Mouse (Mus musculus): ENCODE measurements at regions not wholly inside any gene's neighbourhood (a gene's known extent, or its start where the extent isn't known, plus 50 kb on each side); places are given as distances from the start of the nearest gene placed in this dataset.

DNA sequence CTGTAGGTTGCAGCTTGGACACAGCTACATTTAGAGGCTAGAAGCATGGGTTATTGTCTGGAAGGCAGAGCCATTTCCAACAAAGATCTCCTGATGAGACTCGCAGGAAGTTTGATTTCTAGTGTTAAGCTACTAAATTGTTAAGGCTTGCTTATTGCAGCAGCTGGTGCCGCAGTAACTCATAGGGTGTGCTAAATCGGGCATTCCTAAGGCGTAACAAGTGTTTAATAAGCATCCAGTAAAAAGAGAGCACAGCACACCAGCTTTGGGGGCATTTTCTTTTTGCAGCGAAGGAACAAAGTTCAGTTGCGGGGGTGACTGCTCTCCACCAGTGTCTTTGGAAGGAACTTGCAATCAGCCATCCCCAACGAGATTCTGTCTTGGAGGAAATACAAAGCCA lies 241.5 kb downstream of the Maf start:
- Histone ChIP-seq H3K9ac (no peak overlapping the region), H3K9me3 (replicated peaks) (no peaks in the 10 kb centered on the region), H3K27ac (no peak overlapping the region), H3K27me3 (replicated peaks) (no peaks in the 10 kb centered on the region), H3K4me3 (no peak overlapping the region), H3K4me2 (no peak overlapping the region), H3K36me3 (no peaks in the 10 kb centered on the region), H3K4me1 (no peaks in the 10 kb centered on the region)
- WGBS (ENCODE audit: insufficient replicate concordance) = 60% methylated on average over 7 of the region's 7 CpGs
- no peak for ATAC-seq

DNA sequence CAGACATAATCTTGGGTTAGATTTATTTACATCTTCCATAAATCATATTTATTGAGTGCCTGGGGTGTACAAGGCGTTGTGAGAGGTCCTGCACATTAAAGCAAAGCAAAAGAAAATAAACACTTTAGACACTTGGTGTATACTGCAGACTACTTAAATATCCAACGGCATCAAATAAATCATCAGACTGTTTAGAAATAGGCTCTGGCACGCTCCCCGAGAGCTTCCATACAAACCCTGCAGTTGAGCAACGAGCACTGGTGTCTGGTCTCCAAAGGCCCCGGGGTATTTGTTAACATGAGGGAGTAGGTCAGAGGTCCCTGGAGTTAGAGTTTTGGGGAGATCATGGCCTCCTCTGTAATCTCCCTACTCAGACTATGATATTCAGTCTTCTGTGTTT lies 244.9 kb downstream of the Maf start:
- no peaks in the 10 kb centered on the region for H3K9me3 ChIP-seq (replicated peaks)
- no peaks in the 10 kb centered on the region for H3K27me3 ChIP-seq (replicated peaks)
- no peaks in the 10 kb centered on the region for H3K36me3 ChIP-seq
- no peaks in the 10 kb centered on the region for H3K4me1 ChIP-seq
- no peak overlapping the region for H3K4me3 ChIP-seq
- ATAC-seq = no peak
- no peak overlapping the region for H3K4me2 ChIP-seq
- 64% methylated on average over 6 of the region's 6 CpGs for WGBS (ENCODE audit: insufficient replicate concordance)
- H3K9ac ChIP-seq = no peak overlapping the region
- no peak overlapping the region for H3K27ac ChIP-seq

DNA sequence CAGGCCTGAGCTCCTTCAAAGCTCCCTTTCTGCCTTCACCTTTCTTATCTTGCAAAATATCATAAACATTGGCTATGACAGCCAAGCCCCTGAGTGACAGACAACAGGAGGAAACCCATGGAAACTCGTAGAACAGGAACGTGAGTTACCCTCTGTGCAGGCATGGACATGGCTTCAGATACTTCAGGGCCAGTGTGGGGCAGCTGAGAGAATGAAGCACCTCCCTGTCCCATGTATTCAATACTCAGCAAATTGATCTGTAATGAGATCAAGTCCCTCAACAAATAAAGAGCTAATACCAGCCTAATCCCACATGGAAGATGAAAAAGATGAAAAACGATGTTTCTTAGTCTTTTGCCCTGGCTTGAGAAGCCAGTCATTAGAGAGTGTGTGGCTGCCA lies 249.5 kb downstream of the Maf start:
- 43% methylated on average over 3 of the region's 3 CpGs for WGBS (ENCODE audit: insufficient replicate concordance)
- Histone ChIP-seq H3K9me3 (replicated peaks) (no peaks in the 10 kb centered on the region), H3K4me1 (no peaks in the 10 kb centered on the region), H3K9ac (no peak overlapping the region), H3K36me3 (no peaks in the 10 kb centered on the region), H3K27me3 (replicated peaks) (no peaks in the 10 kb centered on the region), H3K4me3 (no peak overlapping the region), H3K27ac (no peak overlapping the region), H3K4me2 (no peak overlapping the region)
- no peak for ATAC-seq

DNA sequence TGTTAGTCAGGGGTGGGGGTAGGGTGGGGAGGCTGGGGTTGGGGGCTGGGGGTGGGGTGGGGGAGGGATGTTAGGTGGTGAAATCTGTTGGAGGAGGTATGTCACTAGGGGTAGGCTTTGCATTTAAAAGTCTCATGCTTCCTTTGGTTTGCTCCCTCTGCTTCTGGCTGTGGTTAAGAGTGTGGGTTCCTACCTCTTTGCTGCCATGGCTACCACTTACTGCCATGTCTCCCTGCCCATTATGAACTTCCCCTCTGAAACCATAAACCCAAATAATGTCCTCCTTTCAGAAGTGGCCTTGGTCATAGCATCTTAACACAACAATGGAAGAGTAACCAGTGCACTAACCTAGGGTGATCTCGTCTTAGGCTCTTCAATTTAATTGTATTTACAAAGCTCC lies 256.8 kb downstream of the Maf start:
- no peaks in the 10 kb centered on the region for H3K4me1 ChIP-seq
- H3K36me3 ChIP-seq = no peaks in the 10 kb centered on the region
- ATAC-seq = no peak
- no peak overlapping the region for H3K9ac ChIP-seq
- no peak overlapping the region for H3K4me3 ChIP-seq
- H3K27me3 ChIP-seq (replicated peaks) = no peaks in the 10 kb centered on the region
- H3K27ac ChIP-seq = no peak overlapping the region
- no peak overlapping the region for H3K4me2 ChIP-seq
- 50% methylated on average over 1 of the region's 1 CpGs for WGBS (ENCODE audit: insufficient replicate concordance)
- H3K9me3 ChIP-seq (replicated peaks) = no peaks in the 10 kb centered on the region

DNA sequence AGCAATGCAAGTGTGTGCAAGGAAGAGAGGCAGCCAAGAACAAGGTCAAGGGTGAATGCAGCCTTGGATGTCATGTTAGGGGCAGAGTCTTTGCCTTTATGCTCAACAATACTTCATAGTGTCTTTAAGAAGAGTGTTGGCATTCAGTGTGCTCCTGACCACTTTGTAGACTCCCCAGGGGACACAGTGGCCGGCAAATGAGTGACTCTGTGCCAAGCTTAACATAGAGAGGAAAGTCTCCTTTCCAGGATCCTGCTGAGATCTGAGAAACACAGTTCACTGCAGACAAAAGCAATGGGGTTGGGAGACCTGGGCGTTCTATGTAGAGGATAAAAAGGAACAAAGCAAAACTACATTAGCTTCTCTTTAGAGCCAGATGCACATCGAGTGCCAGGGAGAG lies 259.2 kb downstream of the Maf start:
- Histone ChIP-seq H3K36me3 (no peaks in the 10 kb centered on the region), H3K27ac (no peak overlapping the region), H3K9me3 (replicated peaks) (no peaks in the 10 kb centered on the region), H3K4me1 (no peaks in the 10 kb centered on the region), H3K4me3 (no peak overlapping the region), H3K4me2 (no peak overlapping the region), H3K9ac (no peak overlapping the region), H3K27me3 (replicated peaks) (no peaks in the 10 kb centered on the region)
- 64% methylated on average over 3 of the region's 3 CpGs for WGBS (ENCODE audit: insufficient replicate concordance)
- no peak for ATAC-seq

DNA sequence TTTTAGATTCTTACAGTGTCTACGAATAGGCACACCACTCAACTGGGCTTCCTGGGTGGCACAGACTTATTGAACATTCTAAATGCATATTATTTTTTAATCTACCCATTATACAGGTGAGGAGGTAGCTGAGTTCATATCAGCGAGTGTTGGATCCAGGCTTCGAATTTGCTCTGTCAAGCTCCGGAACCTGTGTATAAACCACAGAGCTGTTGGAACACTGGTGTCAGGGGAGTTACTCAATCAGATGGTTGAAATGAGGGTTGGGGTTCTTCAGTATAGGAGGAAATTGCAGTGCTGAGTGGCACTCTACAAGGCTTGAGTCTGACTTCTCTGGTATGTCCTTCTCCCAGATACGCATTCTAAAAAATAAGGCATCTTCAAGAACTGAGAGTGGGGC lies 263.1 kb downstream of the Maf start:
- Histone ChIP-seq H3K9ac (no peak overlapping the region), H3K4me1 (no peaks in the 10 kb centered on the region), H3K27ac (no peak overlapping the region), H3K27me3 (replicated peaks) (no peaks in the 10 kb centered on the region; the same call in 1 of the 2 replicates), H3K36me3 (no peaks in the 10 kb centered on the region), H3K4me2 (no peak overlapping the region), H3K4me3 (no peak overlapping the region), H3K9me3 (replicated peaks) (no peaks in the 10 kb centered on the region)
- ATAC-seq = no peak
- 71% methylated on average over 5 of the region's 5 CpGs for WGBS (ENCODE audit: insufficient replicate concordance)

DNA sequence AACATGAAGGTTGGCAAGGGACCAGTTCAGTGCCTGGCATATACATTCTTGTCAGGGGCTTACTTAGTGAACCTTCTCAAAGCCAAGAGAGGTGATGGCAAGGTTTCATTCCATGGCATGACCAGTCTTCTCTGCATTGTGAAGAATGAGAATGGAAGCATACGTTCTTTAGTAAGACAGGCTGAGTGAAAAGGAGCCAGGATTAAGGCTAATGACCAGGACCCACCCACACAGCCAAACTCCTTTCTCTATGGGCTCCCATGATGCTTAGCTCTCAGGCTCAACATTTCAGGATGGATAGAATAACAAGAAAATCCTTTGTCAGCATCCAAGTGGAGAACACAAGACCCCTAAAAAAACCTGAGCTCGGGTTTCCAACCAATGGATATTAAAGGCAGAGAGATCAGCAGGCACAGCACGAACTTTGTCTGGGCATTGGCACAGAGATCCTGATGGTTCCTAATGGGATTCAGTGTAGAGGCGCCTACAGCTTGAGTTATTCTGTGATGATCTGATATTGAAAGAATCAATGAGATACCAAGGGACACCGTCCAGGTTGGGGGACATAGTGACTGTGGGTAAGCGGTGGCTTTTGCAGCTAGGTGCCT lies 265.5 kb downstream of the Maf start:
- no peak overlapping the region for H3K9ac ChIP-seq

DNA sequence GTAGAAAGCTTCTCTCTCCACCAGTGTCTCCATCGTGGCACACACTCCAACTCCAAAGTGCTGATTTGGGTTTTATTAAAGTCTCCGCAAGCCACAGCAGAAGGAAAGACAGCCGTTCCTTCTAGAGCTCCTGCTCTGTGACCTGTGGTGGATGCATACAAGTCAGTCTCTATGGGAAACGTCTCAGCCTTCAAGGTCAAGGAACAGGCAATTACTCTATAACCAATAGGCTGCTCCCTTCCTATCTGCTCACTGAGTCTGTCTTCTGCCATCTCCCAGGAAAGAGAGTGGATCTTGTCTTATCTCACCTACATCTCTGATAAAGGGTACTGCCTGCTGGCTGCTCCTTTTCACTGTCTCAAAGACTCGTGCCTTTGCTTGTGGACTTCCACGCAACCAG lies 266.3 kb downstream of the Maf start:
- Histone ChIP-seq H3K36me3 (no peaks in the 10 kb centered on the region), H3K4me3 (no peak overlapping the region), H3K4me1 (no peaks in the 10 kb centered on the region), H3K27ac (no peak overlapping the region), H3K27me3 (replicated peaks) (no peaks in the 10 kb centered on the region; the same call in 1 of the 2 replicates), H3K9ac (no peak overlapping the region), H3K9me3 (replicated peaks) (no peaks in the 10 kb centered on the region), H3K4me2 (no peak overlapping the region)
- WGBS (ENCODE audit: insufficient replicate concordance) = 55% methylated on average over 6 of the region's 6 CpGs
- no peak for ATAC-seq

More for the DNA sequence above, 265.5 kb downstream of the Maf start:
- Histone ChIP-seq H3K4me1 (no peaks in the 10 kb centered on the region), H3K36me3 (no peaks in the 10 kb centered on the region), H3K27me3 (replicated peaks) (no peaks in the 10 kb centered on the region; the same call in 1 of the 2 replicates), H3K27ac (no peak overlapping the region), H3K4me2 (no peak overlapping the region), H3K9me3 (replicated peaks) (no peaks in the 10 kb centered on the region), H3K4me3 (no peak overlapping the region)
- ATAC-seq = no peak
- WGBS (ENCODE audit: insufficient replicate concordance) = 72% methylated on average over 6 of the region's 6 CpGs

DNA sequence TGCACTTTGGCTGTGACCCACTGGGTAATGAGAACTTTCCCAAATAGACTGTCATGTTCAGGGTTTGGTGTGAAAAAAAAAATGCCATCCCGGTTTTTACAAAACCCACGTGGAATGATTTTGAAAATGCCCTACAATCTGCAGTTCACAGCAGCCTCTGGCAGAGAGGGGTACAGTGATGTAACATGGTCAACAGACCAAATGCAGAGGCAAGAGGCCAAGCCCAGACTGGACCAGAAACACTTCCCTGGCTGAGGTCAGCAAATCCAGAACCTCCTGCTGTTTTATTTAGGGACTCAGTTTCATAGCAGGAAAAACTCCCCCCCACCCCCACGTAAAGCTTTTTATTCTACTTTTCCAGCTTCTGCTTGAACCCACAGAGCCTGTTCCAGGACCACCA lies 267.4 kb downstream of the Maf start:
- no peaks in the 10 kb centered on the region for H3K9me3 ChIP-seq (replicated peaks)
- no peaks in the 10 kb centered on the region for H3K36me3 ChIP-seq
- H3K4me2 ChIP-seq = no peak overlapping the region
- H3K4me1 ChIP-seq = no peaks in the 10 kb centered on the region
- WGBS (ENCODE audit: insufficient replicate concordance) = 71% methylated on average over 3 of the region's 3 CpGs
- no peaks in the 10 kb centered on the region; the same call in 1 of the 2 replicates for H3K27me3 ChIP-seq (replicated peaks)
- no peak for ATAC-seq
- H3K27ac ChIP-seq = no peak overlapping the region
- no peak overlapping the region for H3K4me3 ChIP-seq
- H3K9ac ChIP-seq = no peak overlapping the region

DNA sequence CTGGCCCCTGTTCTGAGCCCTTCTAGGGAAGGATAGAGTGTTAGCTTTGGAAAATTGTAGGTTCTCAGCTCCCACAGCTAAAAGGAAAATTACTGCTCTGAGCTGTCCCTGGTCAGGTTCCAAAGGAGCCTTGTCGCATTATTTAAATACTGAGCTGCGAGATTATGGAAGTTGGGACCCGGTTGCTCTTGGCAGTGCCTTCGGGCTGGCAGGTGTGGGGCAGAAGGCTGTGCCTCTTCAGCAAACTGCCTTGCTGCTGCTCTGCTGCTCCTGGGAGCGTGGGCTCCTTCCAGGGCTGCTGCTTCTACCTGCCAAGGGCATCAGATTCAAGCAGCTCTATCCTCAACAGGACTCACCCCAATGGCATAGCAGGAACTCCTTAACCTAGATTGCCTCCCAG lies 268.1 kb downstream of the Maf start:
- H3K9me3 ChIP-seq (replicated peaks) = no peaks in the 10 kb centered on the region
- H3K27me3 ChIP-seq (replicated peaks) = no peaks in the 10 kb centered on the region; the same call in 1 of the 2 replicates
- 61% methylated on average over 5 of the region's 5 CpGs for WGBS (ENCODE audit: insufficient replicate concordance)

DNA sequence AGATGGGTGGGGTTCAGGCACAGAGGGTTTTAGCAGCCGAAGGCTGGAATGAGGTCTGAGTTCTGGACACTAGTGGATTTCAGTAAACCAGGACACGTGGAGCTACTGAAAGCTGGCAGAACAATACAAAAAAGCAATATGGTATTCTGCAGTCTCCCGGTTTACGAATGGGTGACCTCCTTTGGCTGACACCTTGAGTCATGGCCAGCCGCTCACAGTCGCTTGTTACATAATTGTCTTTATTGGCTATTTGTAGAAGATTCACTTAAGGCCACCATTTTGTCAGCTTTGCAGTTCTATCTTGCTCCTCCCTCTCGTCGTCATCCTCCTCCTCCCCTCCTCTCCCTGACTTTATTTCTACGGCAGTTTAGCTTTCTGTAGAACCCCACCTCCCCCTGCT lies 269.6 kb downstream of the Maf start:
- 76% methylated on average over 9 of the region's 9 CpGs for WGBS (ENCODE audit: insufficient replicate concordance)

More for the DNA sequence above, 268.1 kb downstream of the Maf start:
- no peaks in the 10 kb centered on the region for H3K4me1 ChIP-seq
- ATAC-seq = no peak
- H3K27ac ChIP-seq = no peak overlapping the region
- H3K4me3 ChIP-seq = no peak overlapping the region
- no peak overlapping the region for H3K9ac ChIP-seq
- H3K36me3 ChIP-seq = no peaks in the 10 kb centered on the region
- H3K4me2 ChIP-seq = no peak overlapping the region

DNA sequence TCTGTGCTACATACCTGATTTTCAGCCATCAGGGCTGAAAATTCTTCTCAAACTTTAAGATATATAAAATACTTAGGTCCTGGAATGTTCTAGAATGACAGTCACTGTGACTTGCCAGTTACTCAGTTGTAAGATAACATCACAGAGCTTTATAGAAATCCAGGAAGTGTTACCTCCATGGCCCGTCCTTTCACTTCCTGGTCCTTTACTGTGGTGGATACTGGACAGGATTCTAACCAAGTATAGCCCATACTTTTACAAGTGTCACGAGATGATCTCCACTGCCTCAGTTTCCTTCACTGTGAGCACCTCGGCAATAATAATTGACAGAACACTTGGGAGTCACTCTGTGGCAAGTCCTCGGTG lies 271.3 kb downstream of the Maf start:
- Histone ChIP-seq H3K4me3 (no peak overlapping the region), H3K4me2 (no peak overlapping the region), H3K27me3 (replicated peaks) (no peaks in the 10 kb centered on the region), H3K9me3 (replicated peaks) (no peaks in the 10 kb centered on the region), H3K27ac (no peak overlapping the region), H3K9ac (no peak overlapping the region), H3K4me1 (no peaks in the 10 kb centered on the region), H3K36me3 (no peaks in the 10 kb centered on the region)
- WGBS (ENCODE audit: insufficient replicate concordance) = 60% methylated on average over 4 of the region's 4 CpGs
- no peak for ATAC-seq

More for the DNA sequence above, 269.6 kb downstream of the Maf start:
- no peaks in the 10 kb centered on the region; the same call in 1 of the 2 replicates for H3K27me3 ChIP-seq (replicated peaks)
- no peak overlapping the region for H3K4me2 ChIP-seq
- H3K4me1 ChIP-seq = no peaks in the 10 kb centered on the region
- H3K36me3 ChIP-seq = no peaks in the 10 kb centered on the region
- no peak overlapping the region for H3K9ac ChIP-seq
- H3K9me3 ChIP-seq (replicated peaks) = no peaks in the 10 kb centered on the region
- H3K4me3 ChIP-seq = no peak overlapping the region
- H3K27ac ChIP-seq = no peak overlapping the region
- ATAC-seq = no peak

DNA sequence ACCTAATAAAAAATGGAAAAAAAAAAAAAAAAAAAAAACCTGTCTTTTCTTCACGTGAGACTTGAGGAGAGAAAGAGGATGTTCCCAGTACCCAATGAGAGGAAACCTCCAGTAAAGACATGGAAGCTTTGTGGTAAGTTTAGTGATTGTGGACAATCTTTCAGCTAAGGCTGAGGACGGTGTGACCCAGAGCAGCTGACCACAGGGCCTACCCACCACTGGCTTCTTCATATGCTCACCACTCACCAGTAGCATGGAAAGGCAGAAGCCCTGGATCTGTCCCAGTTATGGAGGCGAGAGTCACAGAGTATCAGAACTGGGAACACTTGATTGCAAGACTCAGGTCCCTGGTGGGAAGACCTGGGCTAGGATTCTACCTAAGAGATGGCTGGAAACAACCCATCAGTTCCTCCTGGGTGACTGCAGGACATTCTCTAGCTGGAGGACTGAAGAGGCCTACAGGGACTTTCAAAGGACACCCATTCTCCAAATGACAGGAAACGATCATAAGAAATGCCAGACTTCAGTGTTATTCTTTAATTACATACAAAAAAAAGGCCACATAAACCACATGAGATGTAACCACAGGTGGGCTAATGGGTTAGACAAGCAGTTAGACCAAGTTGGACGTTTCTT lies 271.8 kb downstream of the Maf start:
- Histone ChIP-seq H3K9ac (no peak overlapping the region), H3K4me2 (no peak overlapping the region), H3K27me3 (replicated peaks) (no peaks in the 10 kb centered on the region), H3K27ac (no peak overlapping the region), H3K9me3 (replicated peaks) (no peaks in the 10 kb centered on the region), H3K4me3 (no peak overlapping the region), H3K4me1 (no peaks in the 10 kb centered on the region), H3K36me3 (no peaks in the 10 kb centered on the region)
- 61% methylated on average over 5 of the region's 5 CpGs for WGBS (ENCODE audit: insufficient replicate concordance)
- no peak for ATAC-seq

Data from liver, embryonic 12.5 days (tissue).